Mouse (Mus musculus): ENCODE measurements at regions not wholly inside any gene's neighbourhood (a gene's known extent, or its start where the extent isn't known, plus 50 kb on each side); places are given as distances from the start of the nearest gene placed in this dataset.
"Not testable (repeated sequence)": the region's sequence is repeated elsewhere in the genome, so short reads cannot be mapped to it uniquely, and the experiment has no call there.

- in situ Hi-C loops (cut with MseI, MboI), result no loop called here
These were observed 56.9 kb downstream of the Spata19 start for GRCm38 (mm10) chr9:27453476-27453875.

GRCm38 (mm10) chr9:27453924-27454652 is 57.5 kb downstream of the Spata19 start:
- in situ Hi-C loops (cut with MseI, MboI), result no loop called here

- in situ Hi-C loops (cut with MseI, MboI), result no loop called here
These were observed 61.9 kb downstream of the Spata19 start for GRCm38 (mm10) chr9:27458335-27459040.

GRCm38 (mm10) chr9:27461029-27461428 is 64.4 kb downstream of the Spata19 start:
- in situ Hi-C loops (cut with MseI, MboI), result no loop called here

GRCm38 (mm10) chr9:27464006-27464405 is 67.4 kb downstream of the Spata19 start:
- in situ Hi-C loops (cut with MseI, MboI), result no loop called here

- in situ Hi-C loops (cut with MseI, MboI), result no loop called here
These were observed 78.9 kb downstream of the Spata19 start for GRCm38 (mm10) chr9:27475468-27475867.

- in situ Hi-C loops (cut with MseI, MboI), result no loop called here
These were observed 80.0 kb downstream of the Spata19 start for GRCm38 (mm10) chr9:27476636-27477035.

GRCm38 (mm10) chr9:27477079-27477687 is 80.6 kb downstream of the Spata19 start:
- in situ Hi-C loops (cut with MseI, MboI), result no loop called here

- in situ Hi-C loops (cut with MseI, MboI), result no loop called here
These were observed 81.7 kb downstream of the Spata19 start for GRCm38 (mm10) chr9:27478346-27478745.

GRCm38 (mm10) chr9:27501816-27502215 is 105.2 kb downstream of the Spata19 start:
- in situ Hi-C loops (cut with MseI, MboI), result no loop called here

GRCm38 (mm10) chr9:27509157-27509556 is 112.6 kb downstream of the Spata19 start:
- in situ Hi-C loops (cut with MseI, MboI), result no loop called here

GRCm38 (mm10) chr9:27509711-27510110 is 113.1 kb downstream of the Spata19 start:
- in situ Hi-C loops (cut with MseI, MboI), result no loop called here

GRCm38 (mm10) chr9:27511161-27511560 is 114.6 kb downstream of the Spata19 start:
- in situ Hi-C loops (cut with MseI, MboI), result no loop called here

- in situ Hi-C loops (cut with MseI, MboI), result no loop called here
These were observed 119.0 kb downstream of the Spata19 start for GRCm38 (mm10) chr9:27515427-27516110.

- in situ Hi-C loops (cut with MseI, MboI), result no loop called here
These were observed 121.4 kb downstream of the Spata19 start for GRCm38 (mm10) chr9:27518031-27518430.

GRCm38 (mm10) chr9:27519711-27520110 is 123.1 kb downstream of the Spata19 start:
- in situ Hi-C loops (cut with MseI, MboI), result loop anchor here in 1 of 2 experiments (10.0 kb wide), 1 partner anchor 215 kb away; no protein-coding TSS in a partner anchor

GRCm38 (mm10) chr9:27521181-27521580 is 124.6 kb downstream of the Spata19 start:
- in situ Hi-C loops (cut with MseI, MboI), result loop anchor here in 1 of 2 experiments (10.0 kb wide), 1 partner anchor 214 kb away; no protein-coding TSS in a partner anchor

- in situ Hi-C loops (cut with MseI, MboI), result loop anchor here in 1 of 2 experiments (10.0 kb wide), 1 partner anchor 208 kb away; no protein-coding TSS in a partner anchor
These were observed 130.1 kb downstream of the Spata19 start for GRCm38 (mm10) chr9:27526681-27527080.

- in situ Hi-C loops (cut with MseI, MboI), result no loop called here
These were observed 141.9 kb downstream of the Spata19 start for GRCm38 (mm10) chr9:27538480-27538879.

- in situ Hi-C loops (cut with MseI, MboI), result no loop called here
These were observed 145.1 kb downstream of the Spata19 start for GRCm38 (mm10) chr9:27541585-27542151.

- in situ Hi-C loops (cut with MseI, MboI), result not testable (repeated sequence)
These were observed 158.1 kb downstream of the Spata19 start for GRCm38 (mm10) chr9:27554697-27555096.
